16 mouse cellular contexts compared by ENCODE assay signal in genomic region chr11:32126786-32127185, GRCm38 (mm10).
A peak's percentile ranks its signal among the peaks of the same experiment; 100 is the strongest.
DNase-seq lines count a peak whose midpoint lies in the region; ATAC-seq and TF ChIP-seq lines count a peak whose summit lies in the region.
"Had no signal": no experiment of that assay in that cellular context is flagged by ENCODE, and none has a peak within 500 bp of the region (broad histone marks: within the 10 kb centered on the region; RNA-seq: fewer than 3 reads in every experiment).

No protein-coding gene starts in this region.

- no peak overlapping the region for H3K4me3 ChIP-seq in heart, embryonic 10.5 days
- no peak overlapping the region for H3K4me3 ChIP-seq in midbrain, embryonic 11.5 days (ENCODE audit: low read depth, low read length)
- H3K4me3 ChIP-seq in small intestine, adult 2 months (ENCODE audit: low read depth, low read length): no peak overlapping the region
- H3K4me3 ChIP-seq in cerebellum, adult 2 months (replicated peaks; ENCODE audit: insufficient read depth, low read depth, low read length): no peak overlapping the region
- H3K4me3 ChIP-seq: embryonic facial prominence, embryonic 13.5 days; limb, embryonic 12.5 days; liver, embryonic 13.5 days; lung, embryonic 15.5 days had no signal

- WGBS in heart, embryonic 10.5 days: 60% methylated on average over 1 of the region's 1 CpGs
- WGBS in midbrain, embryonic 11.5 days: 92% methylated on average over 1 of the region's 1 CpGs
- WGBS in small intestine, adult 2 months: 83% methylated on average over 1 of the region's 1 CpGs
- WGBS in cerebellum, adult 2 months: 100% methylated on average over 1 of the region's 1 CpGs

- H3K27me3 ChIP-seq in heart, embryonic 10.5 days (ENCODE audit: insufficient read depth, poor library complexity, severe bottlenecking): peaks cover 21% of the 10 kb centered on the region
- no peaks in the 10 kb centered on the region for H3K27me3 ChIP-seq in midbrain, embryonic 11.5 days (ENCODE audit: control insufficient read depth, insufficient read depth, low read length)
- H3K27me3 ChIP-seq in small intestine, adult 2 months (ENCODE audit: control insufficient read depth, insufficient read depth, low read length): no peaks in the 10 kb centered on the region; the same call in 1 of the 2 replicates
- H3K27me3 ChIP-seq in cerebellum, adult 2 months (ENCODE audit: control insufficient read depth, insufficient read depth, low read length): no peaks in the 10 kb centered on the region
- H3K27me3 ChIP-seq: embryonic facial prominence, embryonic 13.5 days; limb, embryonic 12.5 days; liver, embryonic 13.5 days; lung, embryonic 15.5 days had no signal

- H3K4me1 ChIP-seq in heart, embryonic 10.5 days: no peaks in the 10 kb centered on the region
- no peaks in the 10 kb centered on the region; the same call in 1 of the 2 replicates for H3K4me1 ChIP-seq in midbrain, embryonic 11.5 days (ENCODE audit: control insufficient read depth, insufficient read depth, low read length)
- no peaks in the 10 kb centered on the region for H3K4me1 ChIP-seq in small intestine, adult 2 months (ENCODE audit: control insufficient read depth, insufficient read depth, insufficient read length, low read length)
- no peaks in the 10 kb centered on the region for H3K4me1 ChIP-seq in cerebellum, adult 2 months (ENCODE audit: control insufficient read depth, insufficient read depth, low read length)
- H3K4me1 ChIP-seq: liver, embryonic 13.5 days; lung, embryonic 15.5 days had no signal

- no peak overlapping the region for H3K4me2 ChIP-seq in midbrain, embryonic 11.5 days
- H3K4me2 ChIP-seq: embryonic facial prominence, embryonic 13.5 days; liver, embryonic 13.5 days; lung, embryonic 15.5 days had no signal

- no peak for TF ChIP-seq POLR2A in small intestine, adult 2 months (IDR thresholded peaks at IDR 0.05; ENCODE audit: low read depth, low read length)
- no peak for TF ChIP-seq POLR2A in cerebellum, adult 2 months (IDR thresholded peaks at IDR 0.05; ENCODE audit: borderline replicate concordance, insufficient read depth, low read length)

- ATAC-seq in midbrain, embryonic 11.5 days (ENCODE audit: low FRiP score): no peak

- TF ChIP-seq CTCF in small intestine, adult 2 months (IDR thresholded peaks at IDR 0.05; ENCODE audit: extremely low read depth, insufficient read length, insufficient replicate concordance, low read depth, low read length): no peak
- TF ChIP-seq CTCF in cerebellum, adult 2 months (IDR thresholded peaks at IDR 0.05; ENCODE audit: borderline replicate concordance, insufficient read depth, low read depth, low read length): no peak

- H3K27ac ChIP-seq in heart, embryonic 10.5 days: no peak overlapping the region
- H3K27ac ChIP-seq in midbrain, embryonic 11.5 days (ENCODE audit: low read depth, low read length): no peak overlapping the region
- H3K27ac ChIP-seq in small intestine, adult 2 months (ENCODE audit: insufficient read depth, low read depth, low read length): peak overlapping the region; percentile 35; the same call in 1 of the 2 replicates
- H3K27ac ChIP-seq in cerebellum, adult 2 months (ENCODE audit: insufficient read depth, low read length): no peak overlapping the region
- H3K27ac ChIP-seq: embryonic facial prominence, embryonic 13.5 days; liver, embryonic 13.5 days; lung, embryonic 15.5 days had no signal

- H3K36me3 ChIP-seq in heart, embryonic 10.5 days: no peaks in the 10 kb centered on the region
- no peaks in the 10 kb centered on the region for H3K36me3 ChIP-seq in midbrain, embryonic 11.5 days (ENCODE audit: control insufficient read depth, insufficient read depth, low read length)
- H3K36me3 ChIP-seq in small intestine, adult 2 months (ENCODE audit: control insufficient read depth, insufficient read depth, low read length): no peaks in the 10 kb centered on the region
- H3K36me3 ChIP-seq: embryonic facial prominence, embryonic 13.5 days; limb, embryonic 12.5 days; liver, embryonic 13.5 days; lung, embryonic 15.5 days had no signal

- peak; percentile 64 for DNase-seq in heart, embryonic 10.5 days (ENCODE audit: low spot score)
- no peak for DNase-seq in heart, postnatal 4 days
- peak; percentile 34 for DNase-seq in thymus, postnatal 4 days
- no peak for DNase-seq in thymus, adult 18-20 months
- peak; percentile 82 for DNase-seq in midbrain, embryonic 11.5 days (ENCODE audit: low spot score, missing footprints)
- DNase-seq in cerebellum, adult 2 months: no peak
- DNase-seq in urinary bladder, adult 2 months (ENCODE audit: low spot score): no peak
- DNase-seq: adrenal gland, adult 8-10 months; cerebellum, adult 18-20 months; liver, embryonic 13.5 days; retina, postnatal 1 day; right cerebral cortex, postnatal 4 days had no signal

- H3K9me3 ChIP-seq in heart, embryonic 10.5 days: no peaks in the 10 kb centered on the region
- no peaks in the 10 kb centered on the region for H3K9me3 ChIP-seq in midbrain, embryonic 11.5 days (ENCODE audit: control insufficient read depth, low read length)
- H3K9me3 ChIP-seq: embryonic facial prominence, embryonic 13.5 days; limb, embryonic 12.5 days; liver, embryonic 13.5 days; lung, embryonic 15.5 days had no signal

- no peak overlapping the region for H3K9ac ChIP-seq in midbrain, embryonic 11.5 days (ENCODE audit: low read length)
- H3K9ac ChIP-seq: embryonic facial prominence, embryonic 13.5 days; limb, embryonic 12.5 days; liver, embryonic 13.5 days; lung, embryonic 15.5 days had no signal

Comparison
In these comparisons a context has a peak if more than half of its experiments do, and no peak if none do; other contexts are left out.
1. DNase-seq: peak in heart, embryonic 10.5 days (single experiment), thymus, postnatal 4 days (single experiment) and midbrain, embryonic 11.5 days (single experiment); none in heart, postnatal 4 days (single experiment), thymus, adult 18-20 months (0 of 2), cerebellum, adult 2 months (0 of 2) and urinary bladder, adult 2 months (single experiment).